Mouse (Mus musculus): Measurements from ENCODE around the gene Ociad2. TPM values are rescaled to one million over a fixed set of nuclear protein-coding genes. Genes with fewer than 3 reads are reported as not detected.
A peak's percentile ranks its signal among the peaks of the same experiment; 100 is the strongest.

Ociad2 gene
- polyA plus RNA-seq (2016; fragmentation: Nextera tagmentation; extraction: Ambion mirVana), result 9.3 and 9.4 TPM in 2 replicates

DNA sequence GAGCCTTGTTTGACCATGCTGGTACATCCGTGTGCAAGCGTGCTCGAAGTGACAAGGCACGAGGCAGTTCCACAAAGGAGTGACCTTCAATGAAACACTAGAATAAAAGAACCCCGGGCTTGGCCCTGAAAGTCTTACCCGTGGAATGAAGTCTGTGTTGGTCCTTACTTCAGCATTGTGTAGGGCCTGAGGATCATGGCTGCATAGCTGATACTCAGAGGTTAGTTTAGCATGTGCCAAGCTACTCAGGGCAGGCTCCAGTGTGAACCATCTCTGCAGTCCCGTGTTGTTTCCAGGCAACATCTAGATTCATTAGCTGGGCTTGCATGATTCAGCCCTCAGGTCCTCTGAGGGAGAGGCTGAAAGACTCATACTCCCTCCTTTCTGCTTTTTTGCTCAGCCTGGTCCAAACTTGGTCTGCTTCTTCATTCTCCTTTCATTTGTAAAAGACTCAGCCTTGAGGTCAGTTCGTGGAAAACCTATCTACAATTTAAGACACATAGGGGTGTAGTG, at the start of gene Ociad2:
Gene Ociad2, minus strand, starts transcription at position 306 of the 513 bp plus-strand sequence.
- Histone ChIP-seq H3K4me3 (no peak within 1 kb of the TSS), H3K9me3 (no peaks in the 10 kb centered on the region), H3K27ac (no peak within 1 kb of the TSS), H3K4me1 (replicated peaks) (peaks cover 16% of the 10 kb centered on the region), H3K36me3 (no peaks in the 10 kb centered on the region), H3K27me3 (ENCODE audit: insufficient read depth, poor library complexity, severe bottlenecking) (peaks cover 13% of the 10 kb centered on the region)
- 85% methylated on average over 8 of the region's 8 CpGs for WGBS
- no peak for DNase-seq (ENCODE audit: low spot score)

DNA sequence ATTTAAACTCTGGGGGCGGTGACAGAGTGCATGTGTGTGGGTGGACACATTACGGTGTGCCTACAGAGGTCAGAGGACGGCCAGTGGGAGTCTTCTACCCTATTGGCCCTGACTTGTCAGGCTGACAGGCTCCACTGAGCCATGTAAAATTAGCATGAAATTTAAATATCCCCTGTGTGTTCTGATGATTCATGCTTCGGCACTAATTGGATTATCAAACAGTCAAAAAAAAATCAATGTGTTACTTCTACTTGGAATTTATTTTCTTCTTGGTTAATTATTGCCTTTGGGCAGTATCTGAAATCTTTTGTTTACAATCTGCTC, 42.8 kb upstream of the Ociad2 start:
- Histone ChIP-seq H3K4me1 (replicated peaks) (0 out of 2 replicates have a peak, but pooled peaks cover 4% of the 10 kb centered on the region), H3K27ac (no peak overlapping the region), H3K27me3 (ENCODE audit: insufficient read depth, poor library complexity, severe bottlenecking) (peaks cover 20% of the 10 kb centered on the region), H3K4me3 (no peak overlapping the region), H3K9me3 (no peaks in the 10 kb centered on the region), H3K36me3 (no peaks in the 10 kb centered on the region)
- WGBS, result 43% methylated on average over 4 of the region's 4 CpGs
- DNase-seq (ENCODE audit: low spot score), result no peak

DNA sequence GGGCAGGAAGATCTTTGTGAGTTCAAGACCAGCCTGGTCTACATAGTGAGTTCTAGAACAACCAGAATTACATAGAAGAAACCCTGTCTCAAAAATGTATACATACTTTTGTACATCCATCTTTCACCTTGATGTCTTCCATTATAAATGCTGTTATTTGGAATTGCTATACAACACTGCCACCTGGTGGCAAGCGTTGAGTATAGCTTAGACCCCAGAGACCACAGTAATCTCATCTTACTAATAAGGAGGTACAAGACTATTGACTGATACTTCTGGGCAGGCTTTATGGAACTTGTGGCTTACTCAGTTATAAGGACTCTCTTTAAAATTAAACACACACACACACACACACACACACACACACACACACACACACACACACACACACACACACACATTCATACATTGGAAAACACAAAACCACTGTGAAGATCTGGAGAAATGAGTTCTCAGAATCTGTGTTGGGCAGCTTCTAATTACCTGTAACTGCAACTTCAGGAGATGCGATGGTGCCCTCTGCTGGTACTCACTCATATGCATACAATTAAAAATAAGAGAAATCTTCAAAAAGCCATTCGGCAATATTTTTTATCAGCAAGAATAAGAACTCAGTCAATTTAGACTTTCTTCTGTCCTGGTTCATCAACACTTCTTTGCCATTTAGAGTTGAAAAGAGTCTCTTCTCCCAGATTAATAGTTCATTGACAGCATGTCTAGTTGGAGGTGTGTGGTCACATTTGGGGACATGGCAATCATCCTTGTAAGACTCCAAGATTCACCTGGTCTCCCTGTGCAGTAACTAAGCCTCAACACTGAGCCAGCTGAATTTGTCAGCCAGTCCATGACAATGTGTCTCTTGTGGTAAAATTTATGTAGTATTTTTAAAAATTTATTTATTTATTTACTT, 42.2 kb upstream of the Ociad2 start:
- Histone ChIP-seq H3K4me3 (no peak overlapping the region), H3K4me1 (replicated peaks) (0 out of 2 replicates have a peak, but pooled peaks cover 4% of the 10 kb centered on the region), H3K27me3 (ENCODE audit: insufficient read depth, poor library complexity, severe bottlenecking) (peaks cover 20% of the 10 kb centered on the region), H3K27ac (no peak overlapping the region), H3K36me3 (no peaks in the 10 kb centered on the region), H3K9me3 (no peaks in the 10 kb centered on the region)
- DNase-seq (ENCODE audit: low spot score), result peak; percentile 60
- 30% methylated on average over 3 of the region's 3 CpGs for WGBS

DNA sequence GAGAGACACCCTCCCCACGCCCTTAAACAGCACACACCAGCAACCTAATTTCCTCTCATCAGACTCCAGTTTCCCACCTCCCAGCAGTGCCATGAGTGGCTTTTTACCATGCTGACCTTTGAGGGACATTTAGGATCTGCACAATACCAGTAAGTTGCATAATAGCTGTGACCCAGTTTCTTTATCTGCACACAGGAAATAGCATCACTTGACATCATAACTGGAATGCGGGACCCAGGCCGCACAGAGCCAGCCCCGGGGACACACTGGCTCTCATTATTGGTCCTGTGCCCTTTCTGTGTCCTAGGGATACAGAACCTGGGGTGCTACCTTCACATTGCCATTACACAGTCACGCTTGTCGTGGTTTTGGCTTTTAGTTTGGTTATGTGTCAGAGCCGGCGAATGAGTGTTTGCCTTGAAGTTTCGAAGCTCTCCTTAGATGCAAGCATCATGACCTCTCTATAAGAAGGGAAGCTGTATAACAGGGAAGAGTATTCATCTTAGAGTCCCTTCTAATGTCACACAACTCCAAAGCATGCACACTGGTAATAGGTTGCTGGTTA, 41.2 kb upstream of the Ociad2 start:
- Histone ChIP-seq H3K4me3 (no peak overlapping the region), H3K36me3 (no peaks in the 10 kb centered on the region), H3K27ac (no peak overlapping the region), H3K27me3 (ENCODE audit: insufficient read depth, poor library complexity, severe bottlenecking) (peaks cover 20% of the 10 kb centered on the region), H3K9me3 (no peaks in the 10 kb centered on the region), H3K4me1 (replicated peaks) (0 out of 2 replicates have a peak, but pooled peaks cover 4% of the 10 kb centered on the region)
- WGBS, result 85% methylated on average over 9 of the region's 9 CpGs
- DNase-seq (ENCODE audit: low spot score), result no peak

DNA sequence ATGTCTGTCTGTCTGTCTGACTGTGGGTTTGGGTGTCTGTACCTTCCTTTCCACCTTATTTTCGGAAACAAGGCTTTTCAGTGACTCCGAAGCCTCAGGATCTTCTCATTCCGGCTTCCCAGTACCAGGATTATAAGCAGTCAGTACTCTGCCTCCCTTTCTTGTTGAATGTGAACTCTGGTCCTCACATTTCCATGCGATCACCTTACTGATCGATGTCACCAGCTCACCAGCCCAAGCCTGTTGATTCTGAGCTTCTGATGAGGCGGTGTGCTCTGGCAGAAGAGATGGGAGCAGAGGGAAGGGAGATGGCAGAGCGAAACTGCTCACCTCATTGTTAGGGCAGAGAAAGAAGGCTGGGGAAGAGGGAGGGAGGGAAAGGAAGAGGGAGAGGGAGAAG, 40.7 kb upstream of the Ociad2 start:
- H3K27me3 ChIP-seq (ENCODE audit: insufficient read depth, poor library complexity, severe bottlenecking), result peaks cover 20% of the 10 kb centered on the region
- H3K27ac ChIP-seq, result no peak overlapping the region
- H3K4me1 ChIP-seq (replicated peaks), result 0 out of 2 replicates have a peak, but pooled peaks cover 4% of the 10 kb centered on the region
- 76% methylated on average over 7 of the region's 7 CpGs for WGBS
- no peak for DNase-seq (ENCODE audit: low spot score)
- no peak overlapping the region for H3K4me3 ChIP-seq
- H3K9me3 ChIP-seq, result no peaks in the 10 kb centered on the region
- no peaks in the 10 kb centered on the region for H3K36me3 ChIP-seq

DNA sequence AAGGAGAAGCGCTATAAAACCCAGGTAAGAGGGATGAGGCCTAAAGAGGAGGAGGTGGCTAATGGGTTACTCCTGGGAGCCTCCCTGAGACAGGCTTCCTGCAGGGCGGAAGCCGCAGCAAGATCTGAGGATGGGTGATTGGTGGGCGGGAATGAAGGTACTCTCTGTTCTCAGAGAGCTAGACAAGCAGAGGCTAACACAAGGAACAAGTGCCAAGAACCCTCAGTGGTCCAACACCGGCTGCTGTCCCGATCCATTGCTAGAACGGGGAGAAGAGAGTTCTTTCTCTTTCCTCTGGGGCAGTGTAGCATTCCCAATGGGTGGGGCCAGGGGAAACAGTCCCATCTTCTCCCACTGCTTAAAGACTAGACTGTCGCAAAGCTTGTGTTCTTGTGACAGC, 40.0 kb upstream of the Ociad2 start:
- no peak for DNase-seq (ENCODE audit: low spot score)
- Histone ChIP-seq H3K27ac (no peak overlapping the region), H3K27me3 (ENCODE audit: insufficient read depth, poor library complexity, severe bottlenecking) (peaks cover 20% of the 10 kb centered on the region), H3K36me3 (no peaks in the 10 kb centered on the region), H3K9me3 (no peaks in the 10 kb centered on the region), H3K4me1 (replicated peaks) (0 out of 2 replicates have a peak, but pooled peaks cover 4% of the 10 kb centered on the region), H3K4me3 (no peak overlapping the region)
- 54% methylated on average over 8 of the region's 8 CpGs for WGBS

DNA sequence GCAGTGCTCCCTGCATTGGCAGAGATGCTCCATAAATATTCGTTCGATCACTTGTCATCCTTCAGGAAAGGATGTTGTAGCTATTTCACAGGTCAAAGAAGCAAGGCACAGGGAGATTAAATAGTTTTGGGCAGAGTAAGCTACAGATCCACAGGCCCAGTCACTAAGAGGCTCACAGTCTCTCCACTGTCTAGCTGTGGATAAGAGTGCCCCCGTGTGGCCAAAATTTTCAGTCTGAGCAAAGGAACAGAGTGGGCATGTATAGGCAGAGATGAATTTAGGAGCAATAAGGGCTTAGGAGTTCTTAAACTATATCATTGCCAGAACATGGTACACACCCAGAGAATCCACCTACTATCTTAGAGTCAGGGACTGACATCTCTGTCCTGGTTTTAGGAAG, 39.1 kb upstream of the Ociad2 start:
- Histone ChIP-seq H3K4me1 (replicated peaks) (0 out of 2 replicates have a peak, but pooled peaks cover 4% of the 10 kb centered on the region), H3K27ac (no peak overlapping the region), H3K9me3 (no peaks in the 10 kb centered on the region), H3K27me3 (ENCODE audit: insufficient read depth, poor library complexity, severe bottlenecking) (peaks cover 20% of the 10 kb centered on the region), H3K4me3 (no peak overlapping the region), H3K36me3 (no peaks in the 10 kb centered on the region)
- DNase-seq (ENCODE audit: low spot score), result peak; percentile 83
- 27% methylated on average over 3 of the region's 3 CpGs for WGBS

DNA sequence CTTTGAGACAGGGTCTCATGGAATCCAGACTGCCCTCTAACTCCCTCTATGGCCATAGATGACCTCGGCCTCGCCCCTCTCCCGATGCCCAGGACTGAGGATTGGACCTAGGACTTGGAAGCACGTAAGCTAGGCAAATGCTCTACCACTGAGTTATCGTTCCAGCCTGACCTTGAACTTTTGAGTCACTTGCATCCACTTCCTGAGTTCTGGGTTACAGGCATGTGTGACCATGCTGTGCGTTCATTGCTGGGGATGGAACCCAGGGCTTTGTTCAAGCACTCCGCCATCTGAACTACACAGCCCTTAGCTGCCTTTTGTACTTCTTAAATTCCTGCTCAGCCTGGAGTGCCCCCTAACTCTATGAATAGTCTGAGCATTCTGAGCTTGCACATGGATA, 35.7 kb upstream of the Ociad2 start:
- H3K27ac ChIP-seq, result no peak overlapping the region
- H3K4me1 ChIP-seq (replicated peaks), result no peaks in the 10 kb centered on the region
- no peaks in the 10 kb centered on the region for H3K9me3 ChIP-seq
- no peak overlapping the region for H3K4me3 ChIP-seq
- 91% methylated on average over 7 of the region's 7 CpGs for WGBS
- no peak for DNase-seq (ENCODE audit: low spot score)
- no peaks in the 10 kb centered on the region for H3K36me3 ChIP-seq
- H3K27me3 ChIP-seq (ENCODE audit: insufficient read depth, poor library complexity, severe bottlenecking), result peaks cover 14% of the 10 kb centered on the region

DNA sequence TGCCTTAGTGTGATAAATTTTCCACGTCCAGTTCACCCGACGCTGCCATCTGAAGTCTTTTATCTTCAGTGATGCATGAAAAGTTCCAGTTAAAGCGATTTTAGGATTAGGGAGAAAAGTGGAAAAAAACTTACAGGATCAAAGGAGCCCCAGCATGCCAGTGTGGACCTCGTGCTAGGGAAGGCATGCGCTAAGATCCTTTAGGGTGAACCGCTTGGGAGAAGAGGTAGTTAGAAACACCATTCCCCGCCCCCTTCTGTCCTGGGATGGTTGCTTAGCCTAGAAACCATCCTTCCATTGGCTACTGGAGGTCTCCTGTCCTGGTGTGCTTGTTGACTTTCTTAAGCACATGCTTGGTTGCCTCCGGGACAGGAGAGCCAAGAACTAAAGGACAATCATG, 35.2 kb upstream of the Ociad2 start:
- Histone ChIP-seq H3K27ac (no peak overlapping the region), H3K9me3 (no peaks in the 10 kb centered on the region), H3K4me3 (no peak overlapping the region), H3K36me3 (no peaks in the 10 kb centered on the region), H3K4me1 (replicated peaks) (no peaks in the 10 kb centered on the region), H3K27me3 (ENCODE audit: insufficient read depth, poor library complexity, severe bottlenecking) (peaks cover 9% of the 10 kb centered on the region)
- WGBS, result 76% methylated on average over 9 of the region's 9 CpGs
- DNase-seq (ENCODE audit: low spot score), result no peak

DNA sequence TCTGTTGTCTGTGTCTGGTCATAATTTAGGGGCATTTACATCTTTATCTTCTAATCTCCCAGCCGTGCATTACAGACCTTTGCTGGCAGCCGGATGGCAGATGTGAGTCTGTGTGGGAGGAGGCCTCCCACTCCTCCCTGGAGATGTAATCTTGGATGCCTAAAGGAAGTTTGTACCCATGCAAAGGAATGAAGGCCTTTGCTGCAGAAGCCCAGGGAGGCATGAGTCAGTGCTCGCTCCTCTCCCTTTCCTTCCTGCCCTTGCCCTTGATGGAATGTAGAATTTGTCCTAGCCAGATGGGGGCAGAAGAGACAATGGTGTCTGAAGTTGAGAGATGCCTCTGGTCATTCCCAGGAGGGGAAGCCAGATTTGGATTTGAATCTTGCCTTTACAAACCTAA, 32.4 kb upstream of the Ociad2 start:
- no peaks in the 10 kb centered on the region for H3K36me3 ChIP-seq
- no peaks in the 10 kb centered on the region for H3K4me1 ChIP-seq (replicated peaks)
- H3K9me3 ChIP-seq, result no peaks in the 10 kb centered on the region
- H3K27ac ChIP-seq, result no peak overlapping the region
- DNase-seq (ENCODE audit: low spot score), result no peak
- H3K27me3 ChIP-seq (ENCODE audit: insufficient read depth, poor library complexity, severe bottlenecking), result no peaks in the 10 kb centered on the region
- WGBS, result 58% methylated on average over 3 of the region's 3 CpGs
- no peak overlapping the region for H3K4me3 ChIP-seq

DNA sequence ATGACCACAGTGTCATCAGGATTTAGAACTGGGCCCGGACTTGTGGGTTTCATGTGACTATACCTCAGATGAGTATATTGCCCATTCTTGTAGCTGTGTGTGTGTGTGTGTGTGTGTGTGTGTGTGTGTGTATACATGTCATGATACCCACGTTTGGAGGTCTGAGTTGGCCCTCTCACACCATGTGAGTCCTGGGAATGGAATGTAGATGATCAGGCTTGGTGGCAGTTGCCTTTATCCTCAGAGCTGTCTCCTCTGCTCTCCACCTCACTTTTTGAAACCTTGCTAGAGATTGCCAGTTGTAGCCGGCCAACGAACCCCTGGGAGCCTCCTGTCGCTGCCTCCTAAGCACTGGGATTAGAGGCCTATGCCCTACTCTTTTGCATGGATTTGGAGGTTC, 31.8 kb upstream of the Ociad2 start:
- H3K27ac ChIP-seq, result no peak overlapping the region
- H3K27me3 ChIP-seq (ENCODE audit: insufficient read depth, poor library complexity, severe bottlenecking), result no peaks in the 10 kb centered on the region
- DNase-seq (ENCODE audit: low spot score), result no peak
- H3K4me3 ChIP-seq, result no peak overlapping the region
- 78% methylated on average over 5 of the region's 5 CpGs for WGBS
- no peaks in the 10 kb centered on the region for H3K36me3 ChIP-seq
- H3K9me3 ChIP-seq, result no peaks in the 10 kb centered on the region
- no peaks in the 10 kb centered on the region for H3K4me1 ChIP-seq (replicated peaks)

DNA sequence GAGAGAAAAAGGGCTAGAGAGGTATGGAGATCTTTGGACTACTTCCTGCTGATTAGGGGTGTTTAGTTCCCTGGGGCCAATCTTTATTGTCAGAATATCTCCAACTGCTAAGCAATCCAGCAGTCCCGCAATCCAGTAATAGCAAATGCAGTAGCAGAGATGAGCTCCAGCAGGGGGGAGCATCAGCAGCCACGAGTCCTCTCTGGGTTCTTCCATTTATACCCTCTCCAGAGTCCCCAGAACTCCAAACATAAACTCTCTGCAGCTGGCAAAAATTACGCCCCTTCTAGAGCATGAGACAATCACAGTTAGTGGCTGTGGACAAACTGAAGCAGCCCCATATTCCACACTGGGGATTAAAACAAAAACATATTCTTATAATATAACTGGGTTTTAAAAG, 28.9 kb upstream of the Ociad2 start:
- Histone ChIP-seq H3K4me3 (no peak overlapping the region), H3K27ac (no peak overlapping the region), H3K9me3 (no peaks in the 10 kb centered on the region), H3K36me3 (no peaks in the 10 kb centered on the region), H3K27me3 (ENCODE audit: insufficient read depth, poor library complexity, severe bottlenecking) (no peaks in the 10 kb centered on the region), H3K4me1 (replicated peaks) (no peaks in the 10 kb centered on the region)
- DNase-seq (ENCODE audit: low spot score), result no peak
- WGBS, result 51% methylated on average over 3 of the region's 3 CpGs

DNA sequence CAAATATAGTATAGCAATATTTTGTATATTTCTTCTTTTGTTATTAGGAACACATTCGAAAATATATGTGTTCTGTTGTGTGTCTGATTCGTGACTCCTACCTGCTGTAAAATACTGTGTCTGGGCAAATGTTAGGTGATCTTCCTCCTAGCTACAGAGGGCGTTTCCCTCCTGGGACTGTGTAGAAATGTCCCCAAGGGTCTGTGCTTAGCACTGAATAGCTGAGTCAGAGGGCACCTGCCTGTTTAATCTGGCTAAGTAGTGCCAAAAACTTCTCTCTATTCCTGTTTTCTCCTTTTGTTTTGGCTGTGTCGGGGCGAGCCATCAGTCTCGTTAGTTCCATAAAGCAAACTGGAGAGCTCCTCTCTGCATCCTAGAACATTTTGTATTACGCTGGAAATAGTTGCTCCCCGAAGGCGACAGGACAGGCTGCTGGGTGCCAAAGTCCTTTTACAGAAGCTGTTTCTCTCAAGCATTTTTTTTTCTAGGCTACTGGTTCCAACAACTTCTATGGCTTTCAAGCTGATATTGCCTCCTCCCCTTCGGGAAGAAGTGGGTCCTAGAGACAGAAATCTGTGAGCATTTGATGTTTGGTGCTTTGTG, 28.1 kb upstream of the Ociad2 start:
- H3K27ac ChIP-seq, result no peak overlapping the region
- no peaks in the 10 kb centered on the region for H3K36me3 ChIP-seq
- H3K27me3 ChIP-seq (ENCODE audit: insufficient read depth, poor library complexity, severe bottlenecking), result no peaks in the 10 kb centered on the region
- no peaks in the 10 kb centered on the region for H3K9me3 ChIP-seq
- no peak for DNase-seq (ENCODE audit: low spot score)
- no peak overlapping the region for H3K4me3 ChIP-seq
- H3K4me1 ChIP-seq (replicated peaks), result no peaks in the 10 kb centered on the region
- WGBS, result 80% methylated on average over 10 of the region's 10 CpGs

Measured in hindbrain, embryonic 10.5 days (tissue).